Mouse (Mus musculus): ENCODE measurements around the gene Rsph3a. TPM values are rescaled to one million over a fixed set of nuclear protein-coding genes. Genes with fewer than 3 reads are reported as not detected.
A peak's percentile ranks its signal among the peaks of the same experiment; 100 is the strongest.
"Not testable (repeated sequence)": the region's sequence is repeated elsewhere in the genome, so short reads cannot be mapped to it uniquely, and the experiment has no call there.

Gene Rsph3a
- 79.0 and 79.4 TPM in 2 replicates for polyA plus RNA-seq (2015; fragmentation: Nextera tagmentation; extraction: Ambion mirVana)

DNA sequence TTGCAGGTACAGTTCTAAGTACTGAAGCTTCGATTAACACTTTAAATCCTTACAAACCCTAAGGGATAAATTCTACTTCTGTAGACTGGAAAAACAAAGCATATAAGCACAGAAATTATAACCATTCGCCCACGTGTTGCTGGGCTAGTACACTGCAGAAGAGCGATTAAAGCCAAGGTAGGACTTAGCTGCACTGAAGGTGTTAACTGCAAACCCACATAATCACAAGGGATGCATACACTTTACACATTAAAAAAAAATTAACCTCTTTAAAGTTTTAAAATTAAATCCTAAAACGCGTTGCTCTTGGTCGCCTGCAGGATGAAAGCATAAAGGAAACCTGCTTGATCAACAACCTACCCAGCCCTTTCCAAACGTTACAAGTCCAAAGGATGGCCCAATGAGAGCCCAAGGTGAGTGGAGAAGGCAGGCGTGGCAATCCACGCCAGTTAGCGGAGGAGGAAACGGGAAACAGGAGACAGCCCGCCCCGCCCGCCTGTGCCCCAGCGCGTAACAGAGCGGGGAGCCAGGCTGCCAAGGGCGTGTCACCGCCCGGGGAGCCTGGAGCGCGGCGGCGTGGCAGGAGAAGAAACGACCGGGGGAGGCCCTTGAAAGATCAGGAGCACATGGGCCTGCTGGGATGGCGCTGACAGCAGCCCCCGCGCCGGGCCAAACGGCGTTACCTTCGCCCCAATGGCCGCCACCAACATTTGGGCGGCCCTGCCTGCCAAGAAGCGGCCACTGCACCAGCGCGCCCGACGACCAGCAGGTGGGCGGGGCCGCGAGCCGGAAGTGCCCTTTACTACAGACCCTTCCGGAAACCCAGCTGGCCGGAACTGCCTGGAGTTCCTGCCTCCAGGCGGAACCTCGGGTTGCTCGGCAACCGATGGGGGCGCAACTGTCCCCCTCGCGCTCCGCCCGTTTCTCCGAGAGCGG, at the start of gene Rsph3a:
Gene Rsph3a, plus strand, starts transcription at position 498 of the 936 bp plus-strand sequence.
- H3K9me3 ChIP-seq; H3K27me3 ChIP-seq (replicated peaks); H3K36me3 ChIP-seq (replicated peaks); H3K4me1 ChIP-seq: not testable (repeated sequence)
- Histone ChIP-seq H3K9ac (peak within 1 kb of the TSS; percentile 73), H3K4me2 (peak within 1 kb of the TSS; percentile 58), H3K4me3 (peak within 1 kb of the TSS; percentile 62), H3K27ac (peak within 1 kb of the TSS; percentile 93)
- ATAC-seq (replicated peaks): peak; percentile 98
- 3% methylated on average over 56 of the region's 58 CpGs for WGBS

DNA sequence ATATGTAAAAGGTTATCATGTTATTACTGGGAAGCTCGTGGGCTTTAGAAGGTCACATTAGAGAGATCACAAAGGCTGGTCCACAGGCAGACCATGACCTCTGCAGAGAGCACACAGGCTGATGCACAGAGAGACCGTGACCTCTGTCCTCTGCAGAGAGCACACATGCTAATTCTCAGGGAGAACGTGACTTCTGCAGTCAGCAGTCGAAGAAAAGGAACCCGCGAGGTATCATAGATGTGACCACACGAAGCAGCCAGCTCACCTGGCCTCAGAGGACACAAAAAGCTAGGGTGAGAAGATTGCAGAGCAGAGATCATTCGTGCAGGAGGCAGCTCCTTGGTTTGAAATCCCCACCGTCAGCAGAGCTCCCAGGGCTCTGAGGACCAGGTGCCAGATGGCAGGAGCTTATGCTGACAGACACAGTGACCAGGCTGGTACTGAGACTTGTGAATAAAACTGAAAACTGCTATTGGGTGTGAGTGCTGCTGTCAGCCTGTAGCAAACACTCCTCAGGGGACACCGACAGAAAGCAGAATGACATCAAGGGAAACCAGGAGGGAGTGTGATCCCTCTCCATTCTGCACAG, 49.3 kb upstream of the Rsph3a start:
- WGBS: 63% methylated on average over 10 of the region's 10 CpGs
- ATAC-seq (replicated peaks): no peak
- no peaks in the 10 kb centered on the region for H3K27me3 ChIP-seq (replicated peaks)
- H3K4me2 ChIP-seq: no peak overlapping the region
- no peaks in the 10 kb centered on the region for H3K9me3 ChIP-seq
- no peak overlapping the region for H3K9ac ChIP-seq
- no peaks in the 10 kb centered on the region for H3K4me1 ChIP-seq
- H3K4me3 ChIP-seq: no peak overlapping the region
- no peaks in the 10 kb centered on the region for H3K36me3 ChIP-seq (replicated peaks)
- no peak overlapping the region for H3K27ac ChIP-seq

DNA sequence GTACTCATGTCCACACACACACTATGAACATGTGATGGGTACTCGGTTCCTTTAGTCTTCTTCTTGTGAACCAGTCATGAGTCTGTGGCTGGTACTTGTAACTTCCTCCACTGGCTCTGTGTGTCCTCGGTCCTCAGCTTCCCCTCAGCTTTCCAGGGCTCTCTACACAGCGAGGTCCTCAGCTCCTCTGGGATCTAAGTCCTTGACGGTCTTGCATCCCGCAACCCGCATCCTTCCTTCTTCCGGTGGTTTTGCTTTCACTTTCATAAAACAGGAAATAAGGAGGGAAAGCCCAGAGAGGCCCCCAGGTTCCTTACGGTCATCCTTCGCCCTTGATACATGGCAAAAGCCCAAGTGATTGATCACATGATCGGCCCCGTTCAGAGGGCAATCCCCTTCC, 48.3 kb upstream of the Rsph3a start:
- no peaks in the 10 kb centered on the region for H3K27me3 ChIP-seq (replicated peaks)
- no peaks in the 10 kb centered on the region for H3K9me3 ChIP-seq
- no peak overlapping the region for H3K27ac ChIP-seq
- no peak overlapping the region for H3K4me3 ChIP-seq
- ATAC-seq (replicated peaks): no peak
- H3K9ac ChIP-seq: no peak overlapping the region
- WGBS: 84% methylated on average over 11 of the region's 11 CpGs
- H3K36me3 ChIP-seq (replicated peaks): no peaks in the 10 kb centered on the region
- no peaks in the 10 kb centered on the region for H3K4me1 ChIP-seq
- no peak overlapping the region for H3K4me2 ChIP-seq

DNA sequence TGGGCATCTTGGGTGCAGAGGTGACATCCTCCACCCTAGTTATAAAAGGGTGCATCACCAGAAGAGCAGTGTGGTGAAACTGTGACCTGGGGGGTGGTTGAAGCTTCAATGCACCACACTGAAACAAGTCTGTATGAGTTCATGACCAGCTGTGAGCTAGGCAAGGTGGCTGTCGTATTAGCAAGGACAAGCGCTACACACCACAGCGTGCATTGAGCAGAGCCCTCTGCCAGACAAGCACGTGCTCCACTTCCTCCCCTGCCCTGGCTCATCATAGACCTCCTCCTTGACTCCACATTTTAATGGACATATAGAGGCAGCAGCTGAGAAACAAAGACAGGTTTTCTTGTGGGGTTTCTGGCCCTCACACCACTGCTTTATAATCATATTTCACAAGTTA, 47.7 kb upstream of the Rsph3a start:
- WGBS: 86% methylated on average over 4 of the region's 4 CpGs
- ATAC-seq (replicated peaks): no peak
- no peaks in the 10 kb centered on the region for H3K36me3 ChIP-seq (replicated peaks)

DNA sequence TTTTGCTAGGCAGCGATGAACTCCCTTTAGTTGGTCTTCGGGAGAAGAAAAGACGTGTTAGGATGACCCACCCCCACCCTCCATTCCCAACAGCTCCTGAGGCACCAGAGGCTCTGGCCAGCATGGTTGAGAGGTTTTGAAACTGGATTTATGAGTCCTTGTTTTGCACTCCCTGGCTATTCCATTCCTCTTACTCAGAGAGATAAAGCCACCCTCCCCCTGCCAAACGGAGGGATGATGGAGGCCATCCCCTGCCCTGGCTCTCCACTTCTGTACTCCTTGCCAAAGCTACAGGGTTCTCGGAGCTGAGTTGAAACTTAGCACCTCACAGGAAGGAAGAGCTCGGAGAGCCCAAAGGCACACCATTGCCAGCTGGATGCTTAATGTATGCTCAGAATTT, 46.2 kb upstream of the Rsph3a start:
- no peak for ATAC-seq (replicated peaks)
- 85% methylated on average over 6 of the region's 6 CpGs for WGBS
- no peaks in the 10 kb centered on the region for H3K4me1 ChIP-seq

More for the DNA sequence above, 47.7 kb upstream of the Rsph3a start:
- H3K27me3 ChIP-seq (replicated peaks): no peaks in the 10 kb centered on the region
- no peak overlapping the region for H3K4me3 ChIP-seq
- H3K4me2 ChIP-seq: no peak overlapping the region
- no peak overlapping the region for H3K9ac ChIP-seq
- H3K27ac ChIP-seq: no peak overlapping the region
- no peaks in the 10 kb centered on the region for H3K4me1 ChIP-seq
- no peaks in the 10 kb centered on the region for H3K9me3 ChIP-seq

DNA sequence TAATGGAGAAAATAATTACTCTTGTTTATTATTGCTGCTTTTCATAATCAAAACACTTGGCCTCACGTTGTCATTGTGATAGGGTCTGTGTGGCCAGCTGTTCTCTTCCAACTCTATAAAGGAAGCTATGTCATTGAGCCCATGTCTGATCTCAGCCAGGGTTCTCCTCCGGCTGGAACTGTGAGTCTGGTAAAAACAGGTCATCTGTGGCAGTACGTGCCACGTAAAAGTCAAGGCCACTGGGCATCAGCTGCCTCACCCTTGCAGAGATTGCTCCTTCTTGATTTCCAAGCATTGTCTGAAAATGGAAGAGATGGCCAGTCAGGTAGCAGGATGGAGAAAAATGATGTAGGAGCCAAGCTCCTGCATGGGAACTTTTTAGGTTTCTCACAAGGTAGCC, 45.5 kb upstream of the Rsph3a start:
- 78% methylated on average over 4 of the region's 4 CpGs for WGBS
- Histone ChIP-seq H3K4me2 (no peak overlapping the region), H3K4me3 (no peak overlapping the region), H3K36me3 (replicated peaks) (no peaks in the 10 kb centered on the region), H3K27ac (no peak overlapping the region), H3K9ac (no peak overlapping the region), H3K4me1 (no peaks in the 10 kb centered on the region), H3K9me3 (no peaks in the 10 kb centered on the region), H3K27me3 (replicated peaks) (no peaks in the 10 kb centered on the region)
- ATAC-seq (replicated peaks): no peak

More for the DNA sequence above, 46.2 kb upstream of the Rsph3a start:
- Histone ChIP-seq H3K4me2 (no peak overlapping the region), H3K27ac (no peak overlapping the region), H3K27me3 (replicated peaks) (no peaks in the 10 kb centered on the region), H3K9ac (no peak overlapping the region), H3K36me3 (replicated peaks) (no peaks in the 10 kb centered on the region), H3K9me3 (no peaks in the 10 kb centered on the region), H3K4me3 (no peak overlapping the region)

DNA sequence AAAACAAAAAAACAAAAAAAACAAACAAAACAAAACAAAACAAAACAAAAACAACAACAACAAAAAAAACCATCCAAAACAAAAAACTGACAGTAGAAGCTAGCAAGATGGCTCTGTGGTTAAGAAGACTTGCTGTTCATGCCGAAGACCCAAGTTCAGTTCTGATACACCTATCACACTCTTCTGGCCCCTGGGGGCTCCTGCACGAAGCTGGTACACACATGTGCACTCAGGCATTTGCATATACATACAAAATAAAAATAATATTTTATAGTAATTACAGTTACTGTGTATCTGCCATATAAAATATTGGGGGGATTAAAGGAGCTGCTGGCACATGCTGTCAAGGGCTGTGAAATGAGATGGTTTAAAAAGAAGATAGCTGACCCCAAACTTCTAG, 43.9 kb upstream of the Rsph3a start:
- H3K4me1 ChIP-seq: no peaks in the 10 kb centered on the region
- H3K36me3 ChIP-seq (replicated peaks): no peaks in the 10 kb centered on the region
- 83% methylated on average over 2 of the region's 2 CpGs for WGBS
- no peaks in the 10 kb centered on the region for H3K27me3 ChIP-seq (replicated peaks)
- H3K27ac ChIP-seq: no peak overlapping the region
- H3K9ac ChIP-seq: no peak overlapping the region
- H3K9me3 ChIP-seq: no peaks in the 10 kb centered on the region
- no peak overlapping the region for H3K4me2 ChIP-seq
- H3K4me3 ChIP-seq: no peak overlapping the region
- no peak for ATAC-seq (replicated peaks)

DNA sequence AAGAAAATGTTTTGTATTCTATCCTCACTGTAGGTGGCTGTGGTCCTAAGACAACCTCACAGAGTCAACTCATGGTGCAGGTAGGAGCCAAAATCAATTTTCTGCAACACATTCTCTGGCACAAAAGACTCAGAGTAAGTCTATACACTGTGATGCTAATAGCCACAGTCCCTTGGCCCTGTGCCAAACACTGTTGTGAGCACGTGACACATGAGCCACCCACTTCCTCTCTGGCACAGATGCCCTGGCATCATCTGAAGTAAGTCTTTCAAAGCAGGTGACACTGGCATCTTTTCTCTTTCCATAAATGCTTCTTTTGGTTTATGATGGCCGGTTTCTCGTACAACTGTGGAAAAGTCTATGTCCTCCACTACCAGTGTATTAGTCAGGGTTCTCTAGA, 43.1 kb upstream of the Rsph3a start:
- Histone ChIP-seq H3K9me3 (no peaks in the 10 kb centered on the region), H3K4me2 (no peak overlapping the region), H3K36me3 (replicated peaks) (no peaks in the 10 kb centered on the region), H3K27me3 (replicated peaks) (no peaks in the 10 kb centered on the region), H3K4me3 (no peak overlapping the region), H3K27ac (no peak overlapping the region), H3K9ac (no peak overlapping the region), H3K4me1 (no peaks in the 10 kb centered on the region)
- 66% methylated on average over 3 of the region's 3 CpGs for WGBS
- no peak for ATAC-seq (replicated peaks)

DNA sequence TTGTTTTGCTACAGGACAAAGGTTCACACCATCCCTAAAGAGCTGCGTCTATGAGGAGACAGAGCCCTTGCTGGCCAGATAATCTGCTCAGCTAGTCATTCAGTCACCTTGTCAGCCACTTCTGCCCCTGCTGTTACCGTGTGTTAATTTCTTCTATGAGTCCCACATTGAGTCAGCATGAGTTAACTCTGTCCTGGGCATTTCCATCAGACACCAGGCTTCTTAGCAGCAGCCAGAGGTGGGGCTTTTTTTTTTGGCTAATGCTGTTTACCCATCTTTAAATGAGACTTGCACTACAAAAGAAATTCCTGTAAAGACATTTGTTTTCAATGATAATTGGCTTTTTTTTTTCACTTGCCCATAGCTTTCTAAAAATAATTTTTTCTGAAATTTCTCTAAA, 40.4 kb upstream of the Rsph3a start:
- H3K4me1 ChIP-seq: no peaks in the 10 kb centered on the region
- WGBS: 30% methylated on average over 2 of the region's 2 CpGs
- no peaks in the 10 kb centered on the region for H3K27me3 ChIP-seq (replicated peaks)
- no peaks in the 10 kb centered on the region for H3K9me3 ChIP-seq
- H3K27ac ChIP-seq: no peak overlapping the region
- no peak overlapping the region for H3K4me2 ChIP-seq
- H3K36me3 ChIP-seq (replicated peaks): no peaks in the 10 kb centered on the region
- H3K9ac ChIP-seq: no peak overlapping the region
- H3K4me3 ChIP-seq: no peak overlapping the region
- ATAC-seq (replicated peaks): no peak

DNA sequence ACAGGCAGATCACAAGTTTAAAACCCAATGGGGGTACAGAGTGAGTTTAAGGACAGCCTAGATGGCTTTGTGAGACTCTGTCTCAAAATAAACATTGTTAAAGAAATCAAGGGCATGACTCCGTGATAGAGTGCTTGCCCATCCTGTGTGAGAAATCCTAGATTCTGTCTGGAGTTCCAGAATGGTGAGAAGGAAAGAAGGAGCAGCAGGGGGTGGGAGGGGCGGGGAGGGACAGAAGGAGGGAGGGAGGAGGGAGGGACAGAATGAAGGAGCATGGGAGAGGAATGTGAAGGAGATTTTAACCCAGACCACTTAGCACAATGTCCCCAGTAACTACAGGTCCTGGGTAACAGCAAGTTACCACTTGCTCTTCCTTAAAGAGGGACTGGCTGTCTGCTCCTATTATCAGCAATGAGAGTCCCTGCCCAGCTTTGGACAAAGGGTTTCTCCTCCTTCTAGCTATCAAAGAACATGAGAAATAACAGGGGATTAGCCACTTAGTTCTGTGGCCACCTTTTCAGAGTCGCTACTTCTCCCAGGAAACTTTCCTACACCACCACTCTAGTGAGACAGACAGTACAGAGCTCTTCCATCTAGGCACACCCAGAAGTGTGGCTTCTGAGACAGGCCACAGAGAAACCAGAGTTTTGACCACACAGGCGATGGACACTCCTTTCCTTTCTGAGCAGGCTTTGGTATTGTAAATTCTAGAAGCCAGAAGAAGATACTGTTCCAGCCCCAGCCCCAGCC, 39.3 kb upstream of the Rsph3a start:
- Histone ChIP-seq H3K27ac (no peak overlapping the region), H3K4me3 (no peak overlapping the region), H3K9me3 (no peaks in the 10 kb centered on the region), H3K4me2 (no peak overlapping the region), H3K4me1 (no peaks in the 10 kb centered on the region), H3K36me3 (replicated peaks) (no peaks in the 10 kb centered on the region), H3K27me3 (replicated peaks) (no peaks in the 10 kb centered on the region), H3K9ac (no peak overlapping the region)
- WGBS: 45% methylated on average over 4 of the region's 4 CpGs
- no peak for ATAC-seq (replicated peaks)

DNA sequence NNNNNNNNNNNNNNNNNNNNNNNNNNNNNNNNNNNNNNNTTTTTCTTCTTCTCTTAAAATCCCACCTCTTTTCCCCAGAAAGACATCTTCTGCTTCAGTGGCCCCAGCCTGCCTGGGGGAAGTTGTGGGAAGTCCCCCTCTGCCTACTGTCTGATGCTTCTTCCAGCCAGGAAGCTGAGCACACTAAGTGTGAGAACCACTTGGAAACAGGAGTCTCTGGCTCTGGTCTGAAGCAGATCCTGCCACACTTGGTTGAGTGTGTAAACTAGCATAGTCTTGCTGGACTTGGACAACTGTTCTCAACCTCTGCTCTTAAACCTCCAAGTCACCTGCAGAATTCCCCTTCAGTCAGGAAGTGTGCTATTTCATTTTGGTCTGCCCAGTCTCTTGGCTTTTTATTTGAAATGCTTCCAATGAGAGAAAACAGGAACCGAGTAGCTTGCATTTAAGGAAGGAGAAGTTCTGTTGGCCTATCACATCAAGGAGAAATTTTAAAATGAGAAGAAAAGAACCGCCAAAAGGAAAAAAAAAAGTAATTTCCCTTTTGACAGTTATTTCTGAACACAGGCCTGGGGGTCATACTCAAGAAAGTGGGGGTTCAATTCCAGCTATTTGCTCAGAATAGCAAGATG, 30.7 kb upstream of the Rsph3a start:
- Histone ChIP-seq H3K36me3 (replicated peaks) (no peaks in the 10 kb centered on the region), H3K9me3 (no peaks in the 10 kb centered on the region), H3K27ac (no peak overlapping the region), H3K9ac (no peak overlapping the region), H3K4me1 (no peaks in the 10 kb centered on the region), H3K27me3 (replicated peaks) (no peaks in the 10 kb centered on the region), H3K4me2 (no peak overlapping the region), H3K4me3 (no peak overlapping the region)
- 79% methylated on average over 2 of the region's 2 CpGs for whole genome bisulfite sequencing
- no peak for ATAC-seq (replicated peaks)

DNA sequence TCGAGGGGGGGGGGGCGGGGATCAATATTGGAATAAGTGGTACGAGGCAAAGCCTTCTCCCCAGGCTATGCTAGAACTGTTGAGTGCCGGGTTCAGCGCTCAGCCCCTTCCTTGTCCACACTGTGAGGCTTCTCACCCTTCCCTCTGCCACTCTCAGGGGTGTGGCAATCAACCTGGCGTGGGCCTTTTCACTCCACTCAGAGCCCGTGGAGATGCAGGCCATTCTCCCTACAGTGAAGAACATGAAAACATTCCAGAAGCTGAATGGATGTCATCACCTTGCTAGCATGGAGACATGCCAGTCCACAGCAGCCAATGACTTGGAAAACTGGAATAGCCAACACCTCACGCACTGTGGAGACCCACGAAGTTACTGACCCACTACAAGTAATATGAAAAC, 29.6 kb upstream of the Rsph3a start:
- no peaks in the 10 kb centered on the region for H3K4me1 ChIP-seq
- H3K4me3 ChIP-seq: no peak overlapping the region
- H3K27ac ChIP-seq: no peak overlapping the region
- H3K9me3 ChIP-seq: no peaks in the 10 kb centered on the region
- H3K4me2 ChIP-seq: no peak overlapping the region
- H3K36me3 ChIP-seq (replicated peaks): no peaks in the 10 kb centered on the region
- WGBS: 78% methylated on average over 9 of the region's 9 CpGs
- ATAC-seq (replicated peaks): no peak
- H3K9ac ChIP-seq: no peak overlapping the region
- no peaks in the 10 kb centered on the region for H3K27me3 ChIP-seq (replicated peaks)
